Mouse (Mus musculus) lung, adult 2 months (tissue): ENCODE results near the gene D630023F18Rik. TPM values are rescaled to one million over a fixed set of nuclear protein-coding genes. Genes with fewer than 3 reads are reported as not detected.

Source experiments
- DNase-seq: peaks from one replicate; pipeline ENCODE4 v3.0.0; 2022
- H3K4me1 ChIP-seq: fragments of 200-500 bp; 2 replicates; pipeline ENCODE4 v1.6.1; 2011; ENCODE audit warnings: low read length; ENCODE audit not compliant: control insufficient read depth, insufficient read depth
- H3K4me3 ChIP-seq: fragments of 200-500 bp; replicated peaks from 2 replicates; pipeline ENCODE3; 2011; ENCODE audit warnings: low read depth, mild to moderate bottlenecking, control low read depth, low read length; ENCODE audit errors: extremely low read depth
- CTCF ChIP-seq: fragments of 200-500 bp; IDR thresholded peaks from 2 replicates; pipeline ENCODE4 v1.5.1; 2011; ENCODE audit warnings: mild to moderate bottlenecking, low read length, control low read depth; ENCODE audit not compliant: insufficient read depth
- POLR2A ChIP-seq: fragments of 200-500 bp; IDR thresholded peaks from 2 replicates; pipeline ENCODE4 v1.6.1; 2011; ENCODE audit warnings: low read depth, mild to moderate bottlenecking, control low read depth, low read length, borderline replicate concordance; ENCODE audit errors: extremely low read depth
- WGBS: fragments of 180-500 bp; shearing (Covaris S2); methylation state at CpG from one replicate; pipeline ENCODE4 v1.1.7; 2018; 5-methylcytosine and 5-hydroxymethylcytosine counted together
- polyA plus RNA-seq: library from polyadenylated mRNA; depleted of rRNA; stranded (reverse); fragments of >200 nt; gene quantifications from 2 replicates; pipeline ENCODE4 v1.2.3, GENCODE M21; 2012

D630023F18Rik gene
- polyA plus RNA-seq, 1 experiment = 0.06 TPM

DNA sequence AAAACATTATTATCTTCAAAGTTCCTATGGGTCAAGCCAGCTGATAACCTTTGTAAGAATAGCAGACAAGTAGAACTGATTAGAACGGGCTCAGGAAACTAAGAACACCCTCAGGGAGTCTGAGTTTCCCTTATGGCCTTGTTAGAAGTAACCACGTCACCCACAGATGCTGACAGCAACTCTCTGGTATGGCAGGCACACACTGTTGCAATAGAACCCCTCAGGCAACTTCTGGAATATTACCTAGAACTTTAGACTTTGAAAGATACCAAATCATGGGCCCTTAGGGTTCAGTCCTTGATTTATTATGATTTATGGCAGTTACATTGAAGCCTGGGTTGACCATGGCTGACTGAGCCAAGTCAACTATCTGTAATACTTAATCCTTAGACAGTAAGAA lies 23.6 kb upstream of the D630023F18Rik start:
- DNase-seq = no peak
- no peak overlapping the region for H3K4me3 ChIP-seq
- 33% methylated on average over 2 of the region's 2 CpGs for WGBS
- TF ChIP-seq POLR2A = no peak
- TF ChIP-seq CTCF = no peak
- H3K4me1 ChIP-seq = no peaks in the 10 kb centered on the region

DNA sequence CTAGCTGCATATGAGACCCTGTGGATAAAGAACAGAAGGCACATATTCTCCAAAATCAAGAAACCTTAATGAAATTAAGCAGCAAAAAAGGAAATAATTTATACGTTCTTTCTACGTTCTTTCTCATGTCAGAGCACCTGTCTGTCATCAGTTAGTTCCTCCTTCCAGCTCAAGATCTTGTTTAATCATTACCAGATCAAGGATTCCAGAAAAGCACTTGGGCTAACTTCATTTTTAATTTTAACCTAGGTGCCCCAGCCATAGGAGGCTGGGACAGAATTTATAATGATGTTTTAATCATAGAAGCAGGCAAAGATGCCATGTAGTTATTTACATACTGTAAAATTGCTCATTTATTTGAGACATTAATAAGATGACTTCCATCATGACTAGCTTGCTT lies 21.8 kb upstream of the D630023F18Rik start:
- TF ChIP-seq CTCF (no peak), POLR2A (no peak)
- DNase-seq = no peak
- 80% methylated on average over 2 of the region's 2 CpGs for WGBS
- H3K4me3 ChIP-seq = no peak overlapping the region
- H3K4me1 ChIP-seq = no peaks in the 10 kb centered on the region

DNA sequence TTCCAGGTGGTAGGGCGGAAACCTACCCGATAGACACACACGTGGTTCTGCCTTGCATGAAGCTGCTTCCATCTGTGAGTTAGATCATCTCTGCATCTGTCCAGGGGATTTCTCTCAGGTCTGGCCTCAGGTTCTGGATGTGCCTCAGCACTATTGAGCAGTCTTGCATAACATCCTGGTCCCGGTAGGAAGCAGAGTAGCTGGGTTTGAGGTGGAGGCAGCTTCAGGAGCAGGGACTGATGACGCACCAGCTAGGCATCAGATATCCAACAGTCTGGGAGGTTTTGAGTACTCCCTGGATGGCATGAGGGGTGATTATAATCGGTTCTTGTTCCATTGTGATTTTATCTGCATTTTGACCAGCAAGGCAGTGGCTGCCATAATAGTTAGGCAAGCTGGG lies 14.5 kb upstream of the D630023F18Rik start:
- TF ChIP-seq CTCF (no peak), POLR2A (no peak)
- DNase-seq = no peak
- no peak overlapping the region for H3K4me3 ChIP-seq
- H3K4me1 ChIP-seq = no peaks in the 10 kb centered on the region
- WGBS = 84% methylated on average over 6 of the region's 6 CpGs

DNA sequence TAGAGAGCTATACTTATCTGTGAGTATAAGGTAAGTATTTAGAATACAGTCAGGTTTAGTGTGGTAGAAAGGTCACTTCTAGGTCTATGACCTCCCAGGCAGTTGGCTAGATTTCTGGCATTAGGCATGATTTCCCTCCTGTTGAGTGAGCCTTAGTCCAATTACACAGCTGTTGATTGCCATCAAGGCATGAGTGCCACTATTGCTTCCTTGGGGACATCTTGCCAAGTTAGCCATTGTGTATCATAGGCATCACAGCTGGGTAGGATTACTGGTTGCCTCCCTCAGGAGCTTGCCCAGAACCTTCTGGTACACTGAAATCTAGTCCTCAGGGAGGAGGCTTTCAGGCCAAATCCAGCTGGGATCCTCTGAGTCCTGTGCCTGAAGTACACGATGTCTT lies 9.8 kb upstream of the D630023F18Rik start:
- Histone ChIP-seq H3K4me3 (no peak overlapping the region), H3K4me1 (no peaks in the 10 kb centered on the region)
- DNase-seq = no peak
- TF ChIP-seq CTCF = no peak
- no peak for TF ChIP-seq POLR2A
- 83% methylated on average over 1 of the region's 1 CpGs for WGBS

DNA sequence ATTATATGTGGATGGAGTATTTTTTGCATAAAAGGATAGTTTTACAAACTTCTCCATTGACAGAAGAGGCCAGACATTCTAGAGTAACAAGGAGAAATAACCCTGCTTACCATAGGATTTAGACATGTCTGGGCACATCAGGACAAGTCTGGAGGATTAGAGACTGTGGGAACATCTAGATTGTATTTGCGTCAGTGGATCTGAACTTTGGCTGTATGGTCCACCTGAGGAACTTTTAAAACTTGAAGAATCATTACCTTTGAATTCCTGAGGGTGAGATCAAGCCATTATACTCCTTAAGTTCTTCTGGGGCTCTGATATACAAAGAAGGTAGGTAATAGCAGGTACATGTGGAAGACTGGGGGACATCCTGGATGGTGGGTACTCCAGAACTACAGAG lies 8.7 kb upstream of the D630023F18Rik start:
- TF ChIP-seq POLR2A = no peak
- no peak for TF ChIP-seq CTCF
- DNase-seq = no peak
- WGBS = 88% methylated on average over 1 of the region's 1 CpGs
- Histone ChIP-seq H3K4me3 (no peak overlapping the region), H3K4me1 (no peaks in the 10 kb centered on the region)

DNA sequence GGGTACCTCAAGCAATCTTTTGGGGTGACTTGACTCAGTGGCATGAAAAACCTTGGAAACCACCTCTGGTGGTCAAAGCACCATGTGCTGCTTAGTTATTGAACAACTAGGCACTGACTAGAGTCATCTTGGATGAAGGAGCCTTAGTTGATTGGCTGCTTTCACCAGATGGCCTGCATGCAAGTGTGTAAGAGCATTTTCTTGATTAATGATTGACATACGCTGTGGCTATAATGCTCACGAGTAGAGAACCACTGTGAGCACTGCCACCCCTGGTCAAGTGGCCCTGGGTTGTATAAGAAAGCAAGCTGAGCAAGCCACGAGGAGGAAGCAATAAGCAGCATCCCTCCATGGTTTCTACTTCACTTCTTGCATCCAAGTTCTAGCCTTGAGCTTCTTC lies 7.2 kb upstream of the D630023F18Rik start:
- WGBS = 62% methylated on average over 3 of the region's 3 CpGs
- TF ChIP-seq POLR2A = no peak
- TF ChIP-seq CTCF = no peak
- Histone ChIP-seq H3K4me1 (no peaks in the 10 kb centered on the region), H3K4me3 (no peak overlapping the region)
- DNase-seq = no peak

DNA sequence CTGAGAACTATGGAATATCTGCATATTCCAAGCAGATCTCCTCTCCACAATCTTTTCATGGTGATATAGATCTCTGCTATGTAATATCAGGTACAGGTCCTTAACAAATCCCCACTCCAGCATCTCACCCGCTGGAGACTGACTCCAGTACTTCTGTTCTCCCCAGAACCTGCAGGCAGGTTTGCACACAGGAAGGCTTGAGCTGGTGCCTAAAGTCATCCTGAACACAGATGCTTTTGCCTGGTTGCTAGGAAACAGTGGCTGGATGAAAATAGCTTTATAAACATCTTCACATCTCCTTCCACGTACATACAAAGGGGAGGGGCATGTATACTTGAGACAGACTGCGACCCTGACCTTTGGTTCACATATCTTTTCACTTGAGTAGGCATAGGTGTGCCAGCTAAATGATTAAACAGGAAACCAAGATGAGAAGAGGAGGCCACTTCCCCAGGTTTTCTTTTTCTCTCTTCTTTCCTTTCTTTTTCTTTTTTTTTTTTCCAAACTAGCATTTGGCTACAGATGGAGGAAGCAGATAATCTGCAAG lies 6.7 kb upstream of the D630023F18Rik start:
- 48% methylated on average over 3 of the region's 3 CpGs for WGBS
- no peaks in the 10 kb centered on the region for H3K4me1 ChIP-seq
- DNase-seq = no peak
- no peak overlapping the region for H3K4me3 ChIP-seq
- TF ChIP-seq POLR2A (no peak), CTCF (no peak)

DNA sequence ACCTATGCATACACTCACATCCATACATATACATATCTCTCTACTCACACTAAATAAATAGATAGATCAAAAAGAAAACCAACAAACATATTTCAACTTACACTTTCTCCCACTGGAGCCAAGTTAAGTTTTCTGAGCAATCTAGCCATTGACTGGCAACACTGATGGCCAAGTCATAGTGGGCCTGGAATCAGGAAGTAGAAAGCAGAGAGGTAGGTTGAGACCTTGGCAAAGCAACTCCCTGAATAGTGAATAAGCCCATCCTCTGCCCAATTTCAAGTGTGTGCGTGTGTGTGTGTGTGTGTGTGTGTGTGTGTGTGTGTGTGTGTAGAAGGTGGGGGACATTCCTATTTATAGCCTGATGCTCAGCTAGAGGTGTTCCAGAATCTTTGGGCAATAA lies 3.6 kb downstream of the D630023F18Rik start, which contains the start of gene Gm28845:
Gene Gm28845 (minus strand): TSS at position 121 of the 400 bp plus-strand sequence.
- DNase-seq = no peak
- Histone ChIP-seq H3K4me3 (no peak within 1 kb of the TSS), H3K4me1 (no peaks in the 10 kb centered on the region)
- WGBS = 87% methylated on average over 1 of the region's 1 CpGs
- TF ChIP-seq POLR2A (no peak), CTCF (no peak)

DNA sequence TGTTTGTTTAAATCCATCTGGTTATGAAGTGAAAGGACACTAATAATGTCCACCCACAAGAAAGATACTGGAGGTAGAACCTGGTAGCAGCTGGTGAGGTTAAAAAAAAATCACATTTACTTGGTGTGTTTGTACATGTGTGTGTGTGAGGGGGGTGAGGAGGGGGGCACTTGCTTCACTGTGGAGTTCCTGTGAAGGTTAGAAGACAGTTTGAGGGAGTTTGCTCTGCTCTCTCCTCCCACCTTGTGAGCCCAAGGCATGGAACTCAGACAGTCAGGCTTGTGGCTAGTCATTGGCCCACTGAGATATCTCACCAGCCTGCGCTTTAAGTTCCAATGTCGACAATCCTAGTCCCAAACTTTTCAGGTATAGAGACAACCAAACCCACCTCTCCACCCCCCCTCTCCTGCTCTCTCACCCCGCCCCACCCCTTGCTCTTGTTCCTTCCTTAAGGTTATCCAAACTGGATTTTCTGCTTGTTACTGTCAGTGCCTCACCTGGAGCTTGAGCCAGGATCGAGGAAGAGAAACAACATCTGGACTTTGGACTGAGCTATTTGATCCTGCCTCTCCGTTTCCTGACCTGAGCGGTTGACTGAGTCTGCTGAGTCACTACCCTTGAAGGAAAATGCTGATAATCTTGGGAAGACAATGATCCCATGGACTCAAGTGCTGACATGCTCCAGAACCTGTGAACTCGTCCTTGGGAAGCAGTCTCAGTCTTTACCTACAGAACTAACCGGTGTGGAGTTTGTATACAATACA lies 4.7 kb downstream of the D630023F18Rik start:
- 67% methylated on average over 8 of the region's 8 CpGs for WGBS
- no peaks in the 10 kb centered on the region for H3K4me1 ChIP-seq
- DNase-seq = no peak
- TF ChIP-seq CTCF (no peak), POLR2A (no peak)
- H3K4me3 ChIP-seq = no peak overlapping the region
